Mouse (Mus musculus): ENCODE measurements around the gene Defa23.
"Not testable (repeated sequence)": the region's sequence is repeated elsewhere in the genome, so short reads cannot be mapped to it uniquely, and the experiment has no call there.

Gene Defa23

DNA sequence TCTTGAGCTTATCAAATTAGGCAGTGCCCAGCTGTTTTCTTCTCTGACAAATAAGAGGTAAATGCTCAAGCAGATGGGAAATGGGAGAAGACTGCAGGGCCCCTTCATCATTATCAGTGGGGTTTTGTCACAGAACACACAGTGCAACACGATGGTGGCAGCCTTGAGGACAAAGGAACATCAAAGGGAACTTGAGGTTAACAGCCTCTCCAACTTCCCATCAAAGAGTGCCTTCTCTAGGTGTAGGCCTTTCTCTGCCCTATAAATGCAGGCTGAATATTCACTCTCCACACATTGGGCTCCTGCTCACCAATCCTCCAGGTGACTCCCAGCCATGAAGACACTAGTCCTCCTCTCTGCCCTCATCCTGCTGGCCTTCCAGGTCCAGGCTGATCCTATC, at the start of gene Defa23:
TSS of gene Defa23 (plus strand) at position 301 of the 400 bp plus-strand sequence.
- DNase-seq (ENCODE audit: low spot score in 2 of 2) = not testable (repeated sequence)

DNA sequence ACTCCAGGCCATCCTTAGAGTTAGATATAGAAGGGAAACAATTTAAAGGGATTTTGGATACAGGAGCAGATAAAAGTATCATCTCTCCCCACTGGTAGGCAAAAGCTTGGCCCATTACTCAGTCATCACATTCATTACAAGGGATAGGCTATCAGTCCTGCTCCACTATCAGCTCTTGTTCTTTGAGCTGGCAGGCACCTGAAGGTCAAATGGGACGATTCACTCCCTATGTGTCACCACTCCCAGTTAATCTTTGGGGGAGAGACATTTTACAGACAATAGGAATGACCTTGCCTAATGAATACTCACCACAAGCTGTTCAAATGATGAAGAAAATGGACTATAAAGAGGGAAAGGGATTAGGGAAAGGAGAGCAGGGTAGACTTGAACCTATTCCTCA, 48.0 kb upstream of the Defa23 start:
- DNase-seq (ENCODE audit: low spot score in 2 of 2) = no peak

DNA sequence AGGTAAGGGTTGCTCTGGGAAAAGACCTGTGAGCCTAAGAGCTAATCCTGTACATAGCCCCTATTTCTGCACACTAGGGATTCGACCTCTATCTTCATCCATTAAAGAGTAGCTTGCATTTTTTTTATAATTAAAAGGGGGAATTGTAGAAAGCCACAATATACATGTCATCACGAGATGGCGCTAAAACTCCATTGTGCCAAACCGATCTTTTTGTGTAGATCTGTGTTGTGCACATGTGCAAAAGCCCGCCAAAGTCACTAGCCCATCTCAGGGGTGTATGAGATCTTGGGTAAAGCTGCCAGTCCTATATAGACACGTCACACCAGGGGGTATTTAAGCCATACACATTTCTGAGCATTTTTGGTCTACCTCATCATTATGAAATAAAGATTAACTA, 46.3 kb upstream of the Defa23 start:
- not testable (repeated sequence) for DNase-seq (ENCODE audit: low spot score in 2 of 2)

DNA sequence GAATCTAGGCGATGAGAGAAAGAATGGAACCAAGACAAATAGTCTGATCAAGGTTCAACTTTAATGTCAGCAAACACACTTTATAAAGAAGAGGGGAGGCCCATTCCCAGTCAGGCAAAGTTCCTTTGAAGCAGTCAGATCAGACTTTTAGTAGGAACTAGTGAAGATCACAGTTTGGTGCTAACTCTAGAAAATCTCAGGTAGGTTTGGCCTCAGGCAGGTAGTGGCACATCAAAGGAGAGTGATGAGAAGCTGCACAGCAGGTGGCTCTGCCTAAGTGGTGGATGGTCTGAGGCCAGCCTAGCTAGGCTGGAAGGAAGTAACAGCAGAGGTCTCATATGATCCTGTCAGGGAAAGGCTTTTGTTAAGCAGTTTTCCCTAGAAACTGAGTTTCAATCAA, 44.3 kb upstream of the Defa23 start:
- DNase-seq (ENCODE audit: low spot score in 2 of 2) = not testable (repeated sequence)

DNA sequence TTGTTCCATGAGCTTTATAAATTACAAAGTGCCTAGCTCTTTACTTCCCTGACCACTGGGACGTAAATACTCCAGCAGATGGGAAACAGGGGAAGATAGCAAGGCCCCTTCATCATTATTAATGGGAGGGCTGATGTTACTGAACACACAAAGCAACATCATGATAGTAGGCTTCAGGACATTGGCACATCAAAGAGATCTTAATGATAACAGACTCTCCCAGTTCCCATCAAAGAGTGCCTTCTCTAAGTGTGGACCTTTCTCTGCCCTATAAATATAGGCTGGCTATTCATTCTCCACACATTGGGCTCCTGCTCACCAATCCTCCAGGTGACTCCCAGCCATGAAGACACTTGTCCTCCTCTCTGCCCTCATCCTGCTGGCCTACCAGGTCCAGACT, 29.6 kb upstream of the Defa23 start, which contains the start of gene Defa21:
TSS of gene Defa21 (plus strand) at position 301 of the 400 bp plus-strand sequence.
- DNase-seq (ENCODE audit: low spot score in 2 of 2) = not testable (repeated sequence)

DNA sequence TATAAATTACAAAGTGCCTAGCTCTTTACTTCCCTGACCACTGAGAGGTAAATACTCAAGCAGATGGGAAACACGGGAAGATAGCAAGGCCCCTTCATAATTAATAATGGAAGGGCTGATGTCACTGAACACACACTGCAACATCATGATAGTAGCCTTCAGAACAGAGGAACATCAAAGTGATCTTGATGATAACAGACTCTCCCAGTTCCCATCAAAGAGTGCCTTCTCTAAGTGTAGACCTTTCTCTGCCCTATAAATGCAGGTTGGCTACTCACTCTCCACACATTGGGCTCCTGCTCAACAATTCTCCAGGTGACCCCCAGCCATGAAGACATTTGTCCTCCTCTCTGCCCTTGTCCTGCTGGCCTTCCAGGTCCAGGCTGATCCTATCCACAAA, 9.9 kb downstream of the Defa23 start, which contains the start of gene Defa35:
TSS of gene Defa35 (plus strand) at position 301 of the 400 bp plus-strand sequence.
- DNase-seq (ENCODE audit: low spot score in 2 of 2) = not testable (repeated sequence)

DNA sequence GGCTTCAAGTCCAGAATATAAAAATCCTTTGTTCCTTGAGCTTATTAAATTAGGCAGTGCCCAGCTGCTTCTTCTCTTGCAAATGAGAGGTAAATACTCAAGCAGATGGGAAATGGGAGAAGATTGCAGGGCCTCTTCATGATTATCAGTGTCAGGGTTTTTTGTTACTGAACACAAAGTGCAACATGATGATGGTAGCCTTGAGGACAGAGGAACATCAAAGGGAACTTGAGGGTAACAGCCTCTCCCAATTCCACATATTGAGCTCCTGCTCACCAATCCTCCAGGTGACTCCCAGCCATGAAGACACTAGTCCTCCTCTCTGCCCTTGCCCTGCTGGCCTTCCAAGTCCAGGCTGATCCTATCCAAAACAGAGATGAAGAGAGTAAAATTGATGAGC, 29.3 kb downstream of the Defa23 start, which contains the start of gene Defa25:
TSS of gene Defa25 (plus strand) at position 301 of the 400 bp plus-strand sequence.
- DNase-seq (ENCODE audit: low spot score in 2 of 2) = not testable (repeated sequence)

DNA sequence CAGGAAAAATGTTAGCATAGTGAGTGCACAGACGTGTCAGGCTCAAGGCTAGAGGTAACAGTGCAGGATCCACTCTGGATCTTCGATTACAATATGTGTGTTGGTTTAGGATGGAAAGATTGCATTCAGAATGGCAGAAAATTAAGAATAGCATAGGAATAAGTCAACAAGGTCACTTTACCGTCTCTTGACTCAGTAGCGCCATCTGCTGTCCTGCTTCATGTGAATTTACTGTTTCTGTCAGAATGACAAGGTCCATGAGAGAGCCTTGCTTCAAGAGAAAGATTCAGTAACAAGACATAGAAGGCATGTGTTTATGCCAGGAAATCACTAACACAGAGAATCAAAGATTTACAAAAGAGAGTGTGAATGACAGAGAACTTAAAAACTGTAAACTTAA, 38.3 kb downstream of the Defa23 start:
- no peak for DNase-seq (ENCODE audit: low spot score in 2 of 2)

DNA sequence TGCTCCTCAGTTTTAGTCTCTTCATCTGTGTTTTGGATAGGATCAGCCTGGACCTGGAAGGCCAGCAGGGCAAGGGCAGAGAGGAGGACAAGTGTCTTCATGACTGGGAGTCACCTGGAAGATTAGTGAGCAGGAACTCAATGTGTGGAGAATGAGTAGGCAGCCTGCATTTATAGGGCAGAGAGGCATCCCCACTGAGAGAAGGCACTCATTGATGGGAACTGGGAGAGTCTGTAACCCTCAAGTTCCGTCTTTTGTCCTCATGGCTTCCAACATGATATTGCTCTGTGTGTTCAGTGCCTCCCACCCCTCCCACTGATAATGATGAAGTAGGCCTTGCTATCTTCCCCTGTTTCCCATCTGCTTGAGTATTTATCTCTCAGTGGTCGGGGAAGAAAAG, 41.1 kb downstream of the Defa23 start, which contains the start of gene Gm14851:
TSS of gene Gm14851 (minus strand) at position 101 of the 400 bp plus-strand sequence.
- not testable (repeated sequence) for DNase-seq (ENCODE audit: low spot score in 2 of 2)

All from frontal cortex, postnatal 25 days (tissue).